Mouse (Mus musculus) T-helper 1 cell (primary cell): ENCODE data around the gene Cntnap2.

ENCODE experiments used
- in situ Hi-C: fragments of 300-600 bp; cut with MboI, MseI; formaldehyde crosslinking; loops from one replicate; pipeline ENCODE4 v1.15.1; 2025; ENCODE audit warnings: high pct_unique_total_duplicates

Cntnap2 gene

DNA sequence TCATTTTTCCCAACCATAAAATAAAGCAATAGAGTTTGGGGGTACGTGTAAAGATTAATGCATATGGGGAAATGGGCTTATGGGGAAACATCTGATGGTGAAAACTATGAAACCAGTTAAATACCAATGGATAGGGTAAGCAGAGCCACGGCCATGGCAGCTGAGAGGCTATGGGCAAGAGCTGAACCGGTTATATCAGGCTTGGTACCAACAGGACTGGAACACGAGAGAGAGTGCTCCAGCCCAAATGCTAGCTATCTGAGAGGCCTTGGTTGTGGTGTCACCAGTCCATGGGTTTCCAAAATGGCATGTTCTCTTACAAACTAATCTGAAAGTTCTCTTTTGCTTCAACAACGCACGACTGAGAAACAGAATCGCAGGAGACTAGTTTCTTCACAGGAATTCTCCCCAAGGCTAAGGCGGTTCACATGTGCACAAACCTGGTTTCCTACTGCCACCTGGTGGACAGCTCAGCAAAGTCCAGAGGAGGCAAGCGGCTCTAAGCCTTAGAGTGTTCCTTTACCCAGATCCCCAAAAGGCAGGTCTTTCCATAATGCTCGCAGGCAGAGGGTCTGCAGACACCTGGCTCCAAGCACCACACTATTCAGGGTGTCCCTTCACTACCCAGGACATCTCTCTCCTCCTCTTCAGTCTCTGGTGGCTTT is 1902.0 kb downstream of the Cntnap2 start:
- in situ Hi-C loops = loop anchor here (25.0 kb wide), 1 partner anchor 1649 kb away; no protein-coding TSS in a partner anchor

DNA sequence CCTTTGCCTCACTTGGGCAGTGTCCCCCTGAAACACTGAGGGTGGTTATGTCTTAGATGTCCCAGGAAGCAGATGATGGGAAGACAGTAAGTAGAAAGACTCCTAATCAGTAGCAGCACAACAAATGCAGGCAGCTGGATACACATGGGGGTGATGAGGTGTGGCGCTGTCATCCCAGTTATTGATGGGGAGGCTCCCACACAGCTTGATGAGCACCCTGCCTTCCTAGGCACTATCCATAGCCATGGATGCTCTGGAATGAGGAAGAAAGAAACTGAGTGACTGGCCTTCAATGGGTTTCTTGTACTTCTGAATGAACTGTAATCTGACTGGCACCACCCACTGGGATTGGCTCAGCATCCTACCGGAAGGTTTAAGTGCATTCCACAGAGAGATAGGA is 1904.1 kb downstream of the Cntnap2 start:
- in situ Hi-C loops = loop anchor here (25.0 kb wide), 1 partner anchor 1651 kb away; no protein-coding TSS in a partner anchor

DNA sequence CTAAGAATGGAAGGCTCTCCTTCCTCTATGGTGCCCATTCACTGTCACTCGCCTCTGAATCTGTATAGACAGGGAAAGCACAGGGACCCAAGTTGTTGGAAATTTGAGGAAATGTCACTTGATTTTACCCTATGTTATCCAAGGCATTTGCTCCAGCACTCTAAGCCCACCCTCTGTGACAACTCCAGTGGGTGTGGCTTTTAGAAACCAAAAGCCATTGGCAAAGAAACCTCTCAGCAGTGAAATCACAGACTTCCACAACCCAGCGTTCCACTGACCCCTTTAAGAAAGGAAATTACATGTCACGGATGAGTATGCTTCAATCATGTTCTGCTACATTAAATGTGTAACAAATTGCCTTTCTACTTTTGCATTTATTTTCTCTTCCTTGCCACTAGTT is 1904.5 kb downstream of the Cntnap2 start:
- in situ Hi-C loops = loop anchor here (25.0 kb wide), 1 partner anchor 1651 kb away; no protein-coding TSS in a partner anchor

DNA sequence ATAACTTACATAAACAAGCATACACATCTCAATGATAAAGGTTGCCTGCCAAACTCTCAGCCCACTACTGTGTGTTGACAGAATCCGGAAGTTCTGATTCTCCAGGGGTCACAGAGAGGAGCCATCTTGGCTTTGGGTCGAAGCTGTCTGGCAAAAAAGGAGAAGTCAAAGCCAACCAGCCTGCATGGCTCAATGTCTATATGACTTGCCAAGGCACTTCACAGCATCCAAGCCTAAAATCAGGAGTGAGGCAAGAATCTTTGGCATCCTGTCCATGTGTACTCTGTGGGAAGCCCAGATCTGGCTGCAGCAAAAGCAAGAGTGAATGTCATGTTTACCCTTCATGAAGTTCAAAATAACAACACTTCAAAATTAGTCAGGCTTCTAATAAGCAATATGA is 1913.5 kb downstream of the Cntnap2 start:
- in situ Hi-C loops = loop anchor here (25.0 kb wide), 1 partner anchor 1660 kb away; no protein-coding TSS in a partner anchor

DNA sequence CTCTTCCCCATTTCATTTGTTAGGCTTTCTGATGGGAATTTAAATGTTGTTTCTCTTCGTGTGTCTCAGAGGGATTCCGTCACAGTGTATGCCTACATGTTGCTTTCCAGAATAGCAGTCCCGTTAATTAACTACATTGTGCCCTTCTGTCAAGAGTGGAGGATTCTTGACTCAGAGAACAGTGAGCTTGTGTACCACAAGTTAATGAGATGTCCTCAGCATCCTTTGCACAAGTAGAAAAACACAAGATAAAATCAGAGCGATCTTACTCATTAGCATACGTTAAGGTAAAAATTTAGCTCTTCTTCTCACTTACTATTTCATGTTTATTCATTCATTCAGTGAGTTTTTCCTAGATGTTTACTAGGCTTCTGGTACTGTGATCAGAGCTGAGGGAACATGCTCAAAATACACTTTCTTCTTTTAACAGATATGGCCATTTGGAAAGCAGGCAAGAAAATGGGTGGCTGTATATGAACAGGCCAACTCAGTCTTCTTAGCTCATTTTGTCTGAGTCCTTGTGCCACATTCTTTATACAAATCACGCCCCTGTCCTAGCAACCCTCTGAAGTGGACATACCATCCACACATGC is 1936.9 kb downstream of the Cntnap2 start:
- in situ Hi-C loops = no loop called here

DNA sequence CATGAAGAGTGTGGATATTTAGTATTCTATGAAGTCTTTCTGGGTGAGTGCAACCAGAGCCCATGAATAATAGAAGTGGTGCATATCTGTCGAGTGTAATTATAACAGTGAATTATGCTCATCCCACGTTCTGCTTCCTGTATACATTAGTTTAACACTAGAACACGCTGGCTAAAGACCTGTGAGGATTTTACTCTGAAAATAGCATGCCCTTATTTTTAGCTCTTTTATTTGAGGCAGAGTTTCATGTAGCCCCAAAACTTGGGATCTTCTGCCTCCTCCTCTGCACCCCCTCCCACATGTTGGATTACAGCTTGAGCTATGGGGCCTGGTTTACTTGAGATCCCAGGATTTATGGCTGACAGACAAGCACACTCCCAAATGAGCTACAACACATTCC is 1945.3 kb downstream of the Cntnap2 start:
- in situ Hi-C loops = no loop called here

DNA sequence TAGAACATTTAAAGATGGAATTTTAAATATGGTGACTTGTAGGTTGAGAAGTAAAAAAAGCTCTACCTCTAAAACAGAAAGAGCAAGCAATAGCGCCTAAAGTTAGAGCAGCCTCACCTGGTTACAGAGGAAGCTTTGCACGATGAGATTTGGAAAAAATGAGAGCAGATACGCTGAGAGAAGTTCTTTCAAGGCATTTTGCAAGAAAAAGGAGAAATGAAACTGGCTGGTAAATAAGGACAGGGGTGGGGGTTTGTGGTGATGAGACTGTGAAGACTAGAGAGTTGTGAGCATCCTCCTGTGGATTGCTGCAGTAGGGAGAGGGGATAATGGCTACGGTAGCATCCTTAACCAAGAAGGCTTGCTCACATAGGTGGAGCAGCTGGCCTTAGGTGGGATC is 1953.8 kb downstream of the Cntnap2 start:
- in situ Hi-C loops = no loop called here

DNA sequence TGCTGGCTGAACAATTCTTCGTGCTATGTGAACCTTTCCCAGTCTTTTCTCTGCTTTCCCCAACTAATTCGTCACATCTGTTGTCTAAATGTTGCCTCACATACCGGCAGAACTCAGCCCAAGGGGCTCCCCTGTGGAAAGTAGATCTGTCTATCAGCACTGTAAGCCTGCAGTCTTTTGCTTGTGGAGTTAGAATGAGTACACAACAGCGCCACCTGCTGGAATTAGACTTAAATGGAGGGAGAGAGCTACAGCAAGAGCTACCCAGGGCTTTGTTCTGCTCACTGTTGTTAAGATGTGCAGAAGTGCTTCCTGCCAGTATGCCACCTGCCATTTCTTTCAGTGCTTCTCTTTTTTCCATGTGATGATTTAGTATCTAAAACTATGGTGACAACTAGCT is 1954.4 kb downstream of the Cntnap2 start:
- in situ Hi-C loops = no loop called here

DNA sequence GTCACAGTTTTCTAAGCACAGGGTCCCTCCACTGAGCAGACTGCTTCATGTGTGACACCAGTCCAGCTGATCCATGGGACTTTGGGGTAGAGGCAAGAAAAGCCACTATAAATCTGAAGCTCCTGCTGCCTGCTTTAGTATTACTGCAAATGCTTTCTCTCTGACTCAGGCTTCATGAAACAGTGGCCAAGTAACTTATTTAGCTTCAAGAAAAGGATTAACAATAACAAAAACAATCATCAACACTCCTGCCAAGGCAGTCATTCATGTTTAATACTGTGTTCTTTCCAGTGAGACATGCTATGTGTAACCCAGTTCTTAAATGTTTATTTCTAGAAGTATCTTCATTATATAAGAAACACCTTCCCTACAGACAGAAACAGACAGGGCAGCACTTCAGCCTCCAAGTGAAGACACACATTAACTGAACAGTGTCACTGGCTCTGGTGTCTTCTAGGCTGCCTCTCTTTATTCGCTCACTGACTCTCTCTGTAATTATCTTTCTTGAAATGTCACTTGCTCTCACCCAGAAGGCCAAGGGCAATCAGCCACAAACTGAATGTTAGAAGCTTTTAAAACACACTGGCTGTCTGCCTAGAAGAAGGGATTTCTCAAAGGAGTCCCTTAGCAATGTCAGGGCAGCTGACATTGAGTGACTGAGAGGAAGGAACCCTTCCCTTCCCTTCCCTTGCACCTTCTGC is 1955.9 kb downstream of the Cntnap2 start:
- in situ Hi-C loops = no loop called here

DNA sequence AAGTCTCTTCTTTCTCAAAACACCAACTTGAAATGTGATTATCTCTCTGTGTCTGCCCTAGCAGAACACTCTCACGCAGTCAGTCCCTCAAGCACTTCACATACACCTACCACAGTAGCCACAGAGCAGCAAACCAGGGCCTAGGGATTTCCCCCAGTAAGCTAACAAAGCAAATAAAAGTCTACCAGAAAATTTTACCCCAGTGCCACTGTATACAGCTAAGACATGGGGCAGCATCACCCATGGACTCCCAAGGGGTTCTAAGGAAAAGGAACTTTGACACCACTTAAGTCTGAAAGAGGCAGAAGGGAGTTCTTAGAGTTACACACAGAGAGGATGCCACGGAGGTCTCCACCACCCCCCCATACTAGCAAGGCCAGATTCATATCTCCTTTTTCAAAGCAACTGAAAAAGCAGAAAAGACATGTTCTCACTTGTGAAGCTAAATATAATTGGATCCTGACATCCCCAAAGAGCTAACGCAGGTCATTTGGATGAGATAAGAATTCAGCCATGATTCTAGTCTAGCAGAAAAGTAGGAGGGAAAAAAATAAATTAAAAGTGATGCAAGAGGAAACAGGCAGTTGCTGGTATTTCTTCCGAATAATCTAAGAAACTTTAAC is 1967.0 kb downstream of the Cntnap2 start:
- in situ Hi-C loops = no loop called here

DNA sequence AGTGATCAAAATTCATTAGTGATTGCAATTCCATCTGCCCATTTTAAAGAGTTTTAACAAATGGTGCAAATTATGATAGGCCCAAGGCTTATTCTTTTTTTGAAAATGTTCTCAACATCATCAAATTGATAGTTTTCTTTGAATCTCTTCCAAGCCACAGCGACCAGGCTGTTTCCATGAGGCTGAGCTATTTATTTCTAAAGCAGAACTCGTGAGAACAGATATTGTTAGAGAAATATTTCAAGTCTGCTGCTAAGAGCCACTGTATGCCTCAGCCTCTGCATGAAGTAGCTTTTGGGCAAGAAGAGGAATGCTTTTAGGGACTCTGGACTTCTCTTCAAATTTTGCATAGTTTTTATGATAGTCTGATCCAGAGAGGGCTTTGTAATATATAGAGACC is 1972.2 kb downstream of the Cntnap2 start:
- in situ Hi-C loops = no loop called here

DNA sequence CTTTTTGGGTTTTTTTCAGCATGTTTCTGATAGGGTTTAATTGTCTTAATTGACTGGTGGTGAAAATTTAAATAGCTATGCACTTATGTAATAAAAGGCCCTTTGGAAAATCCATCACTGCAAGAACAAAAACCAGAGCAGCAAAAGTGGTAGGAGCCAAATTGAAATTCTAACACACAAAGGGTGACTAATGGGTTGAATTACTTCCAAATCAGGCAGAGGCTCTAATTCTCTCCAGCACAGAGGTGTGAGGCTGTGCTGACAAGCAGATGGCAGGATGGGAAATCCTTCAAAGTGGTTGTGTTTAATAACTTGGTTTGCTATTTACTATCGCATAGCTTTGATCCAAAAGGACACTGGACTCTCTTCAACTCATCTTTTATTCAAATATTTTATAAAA is 1983.4 kb downstream of the Cntnap2 start:
- in situ Hi-C loops = no loop called here

DNA sequence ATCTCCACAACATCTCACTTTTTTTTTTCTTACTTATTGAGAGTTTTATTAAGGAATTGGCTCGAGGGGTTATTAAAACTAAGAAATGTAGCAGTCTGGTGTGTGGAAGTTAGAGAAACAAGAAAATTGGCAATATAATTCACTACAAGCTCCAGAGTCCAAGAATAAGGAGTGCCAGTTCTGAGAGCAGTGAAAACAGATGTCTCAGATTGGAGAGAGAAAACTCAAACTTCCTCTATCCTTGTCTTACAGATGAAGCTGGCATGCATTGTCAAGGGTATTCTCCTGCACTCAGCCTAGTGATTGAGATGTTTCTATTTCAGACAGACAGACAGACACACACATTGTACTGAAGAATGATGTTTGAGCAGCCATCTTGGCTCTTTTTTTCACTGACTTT is 1984.4 kb downstream of the Cntnap2 start:
- in situ Hi-C loops = no loop called here

DNA sequence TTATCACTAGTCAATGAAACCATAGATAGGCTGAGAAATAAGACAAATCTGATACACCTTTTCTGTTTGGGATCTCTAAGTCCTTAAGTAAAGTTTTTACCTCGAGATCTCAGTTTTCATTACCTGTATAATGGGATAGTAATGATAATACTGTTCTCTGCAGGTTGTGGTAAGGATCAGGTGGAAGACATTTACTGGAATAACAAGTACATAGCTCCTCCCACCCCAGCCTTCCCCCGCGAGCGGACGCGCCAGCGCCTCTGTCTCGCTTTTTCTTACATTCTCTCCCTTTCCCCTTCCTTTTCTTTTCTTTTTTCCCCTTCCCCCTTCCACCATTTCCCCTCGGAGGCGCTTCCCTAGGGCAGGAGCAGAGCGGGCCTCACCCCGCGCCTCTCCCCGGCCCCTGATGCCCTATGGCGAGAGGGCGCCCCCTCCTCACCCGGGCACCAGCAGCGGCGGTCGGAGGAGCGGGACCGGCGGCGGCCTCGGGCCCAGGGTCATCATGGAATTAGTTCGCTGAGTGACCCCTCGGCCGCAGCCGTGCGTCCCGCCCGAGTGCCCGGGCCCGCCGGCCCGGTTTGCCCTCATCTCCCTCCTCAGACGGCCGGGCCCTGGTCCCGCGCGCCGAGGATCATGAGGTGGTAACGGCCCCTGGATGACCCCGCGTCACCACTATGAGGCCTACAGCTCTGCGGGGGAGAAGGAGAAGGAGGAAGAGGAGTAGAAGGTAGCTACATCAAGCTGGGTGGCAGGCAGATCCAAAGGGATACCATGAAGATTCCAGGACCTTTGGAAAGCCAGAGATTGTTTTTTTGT is 1985.4 kb downstream of the Cntnap2 start:
- in situ Hi-C loops = no loop called here

DNA sequence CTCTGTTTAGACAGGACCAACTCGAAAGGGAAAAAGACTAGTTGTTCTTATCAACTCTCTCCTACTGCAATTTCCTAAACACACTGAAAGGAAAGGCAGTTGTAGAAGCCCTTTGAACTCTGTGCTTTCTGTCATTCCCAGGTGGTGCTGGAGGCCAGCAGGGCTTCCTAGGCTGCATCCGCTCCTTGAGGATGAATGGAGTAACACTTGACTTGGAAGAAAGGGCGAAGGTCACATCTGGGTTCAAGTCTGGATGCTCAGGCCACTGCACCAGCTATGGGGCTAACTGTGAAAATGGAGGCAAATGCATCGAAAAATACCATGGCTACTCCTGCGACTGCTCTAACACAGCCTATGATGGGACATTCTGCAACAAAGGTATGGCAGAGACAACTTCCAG is 1989.9 kb downstream of the Cntnap2 start:
- in situ Hi-C loops = no loop called here

DNA sequence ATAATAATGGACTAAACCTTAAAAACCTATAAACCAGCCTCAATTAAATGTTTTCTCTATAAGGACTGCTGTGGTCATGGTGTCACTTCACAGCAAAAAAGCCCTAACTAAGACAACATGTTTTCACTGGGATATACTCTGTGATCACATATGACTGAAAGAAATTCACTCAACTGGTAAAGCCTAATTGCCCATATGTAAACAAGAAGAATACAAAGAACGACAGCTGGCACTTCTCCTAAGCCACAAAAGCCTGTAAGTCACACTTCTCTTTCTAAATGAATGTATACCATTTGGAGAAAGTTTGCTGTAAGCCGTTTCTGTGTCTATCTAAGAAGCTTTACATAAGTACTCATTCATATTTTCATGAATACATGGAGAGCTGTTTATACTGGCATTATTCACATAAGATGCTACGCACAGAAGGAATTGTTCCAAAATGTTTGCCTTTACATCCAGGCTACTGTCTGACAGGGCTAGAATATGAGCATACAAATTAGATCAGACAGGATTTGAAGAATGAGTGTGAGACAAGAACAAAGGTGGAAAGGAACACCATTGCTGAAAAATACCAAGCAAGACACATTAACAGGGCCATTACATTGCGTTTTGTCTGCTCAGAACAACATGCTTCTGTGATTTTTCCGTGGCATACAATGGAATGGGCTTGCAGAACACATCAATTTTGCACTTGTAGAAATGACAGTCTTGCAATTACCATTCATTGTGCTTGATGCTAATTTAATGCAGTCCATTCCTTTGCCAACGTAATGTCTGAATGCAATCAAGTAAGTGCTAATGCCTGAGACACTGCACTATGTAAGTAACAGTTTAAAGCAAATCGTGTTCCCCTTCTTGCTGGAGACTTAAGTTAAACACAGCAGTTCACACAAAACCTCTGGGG is 1991.4 kb downstream of the Cntnap2 start:
- in situ Hi-C loops = loop anchor here (25.0 kb wide), 1 partner anchor 1062 kb away; no protein-coding TSS in a partner anchor

DNA sequence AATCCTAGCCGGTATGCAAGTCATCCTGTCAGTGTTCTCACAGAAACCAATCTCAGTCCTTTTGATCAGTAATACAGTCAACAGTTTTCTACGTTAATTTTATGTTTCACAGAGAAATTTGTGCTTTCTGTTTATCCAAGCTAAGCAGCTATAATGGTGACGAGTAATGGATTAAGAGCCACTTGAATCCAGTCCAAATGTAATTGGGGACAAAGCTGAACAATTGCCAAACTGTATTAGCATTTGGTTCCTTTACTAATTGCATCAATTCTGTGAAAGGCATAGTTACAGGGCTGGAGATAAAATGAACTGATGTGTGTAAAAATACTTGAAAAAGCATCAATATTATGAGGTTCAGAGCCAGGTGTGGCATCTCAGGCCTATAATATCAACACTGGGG is 2002.2 kb downstream of the Cntnap2 start:
- in situ Hi-C loops = loop anchor here (25.0 kb wide), 1 partner anchor 1051 kb away; no protein-coding TSS in a partner anchor

DNA sequence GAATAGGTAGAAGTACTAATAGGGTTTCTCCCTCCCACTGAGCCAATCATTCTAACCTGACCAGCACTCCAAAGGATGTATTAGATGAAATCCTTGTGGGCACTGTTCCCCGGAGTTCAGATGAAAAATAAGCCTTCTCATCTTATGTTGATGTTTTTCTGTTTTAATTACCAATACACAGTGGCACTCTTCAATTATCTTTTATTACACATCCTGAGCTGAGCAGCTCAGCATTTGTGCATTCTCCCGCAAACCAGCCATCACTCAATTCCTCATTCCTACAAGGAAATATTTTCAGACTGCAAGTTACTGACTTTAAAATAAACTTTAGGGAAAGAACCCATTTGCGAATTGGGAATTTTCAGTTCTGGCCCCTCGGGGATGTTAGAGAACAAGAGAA is 2030.8 kb downstream of the Cntnap2 start:
- in situ Hi-C loops = no loop called here

DNA sequence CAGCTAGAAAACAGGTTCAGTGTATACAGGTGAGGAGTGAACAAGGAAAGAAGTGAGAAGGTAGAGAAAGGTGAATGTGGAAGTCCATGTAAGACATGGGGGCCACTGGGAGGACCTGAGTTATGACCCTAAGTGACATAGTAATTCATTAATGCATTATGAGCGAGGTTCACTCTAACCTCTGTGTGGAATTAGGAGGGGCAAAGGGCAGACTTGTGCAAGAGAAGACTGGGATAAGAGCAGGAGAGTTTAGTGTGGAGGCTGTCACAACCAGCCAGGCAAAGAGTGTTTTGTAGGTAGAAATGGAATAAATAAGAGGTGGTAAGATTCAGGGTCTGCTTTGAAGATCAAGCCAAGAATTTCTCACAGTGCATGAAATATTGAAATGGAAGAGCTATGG is 2045.8 kb downstream of the Cntnap2 start:
- in situ Hi-C loops = no loop called here

DNA sequence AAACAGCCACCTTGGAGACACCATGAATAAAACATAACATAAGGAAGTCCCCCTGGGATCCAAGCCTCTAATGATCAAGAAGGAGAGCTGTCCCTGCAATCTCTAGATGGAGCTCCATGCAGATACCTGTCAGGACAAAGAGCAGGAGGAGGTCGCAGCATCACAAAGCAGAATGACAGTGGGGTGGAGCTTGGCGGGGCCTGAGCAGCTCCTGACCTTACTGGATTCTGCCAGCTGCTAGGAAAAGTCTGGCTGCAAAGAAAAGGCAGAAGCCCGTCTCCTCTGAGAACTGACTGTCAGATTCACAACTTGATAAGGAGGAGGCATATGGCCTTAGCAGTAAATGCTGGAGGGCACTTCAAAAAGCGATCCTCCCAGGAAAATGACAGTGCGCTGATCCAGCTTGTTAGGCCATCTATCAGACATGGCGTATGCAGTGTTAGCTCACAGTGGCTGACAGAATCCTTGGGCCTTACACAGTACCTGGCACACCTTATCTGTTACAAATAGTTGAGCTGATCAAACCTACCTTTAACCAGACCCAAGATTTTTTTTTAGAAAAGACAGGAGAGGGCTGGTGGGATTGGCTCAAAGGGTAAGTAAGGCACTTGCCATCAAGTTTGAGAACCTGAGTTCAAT is 2050.5 kb downstream of the Cntnap2 start:
- in situ Hi-C loops = loop anchor here (5.0 kb wide), 1 partner anchor 43 kb away; no protein-coding TSS in a partner anchor
